Mouse (Mus musculus) liver, embryonic 16.5 days (tissue): ENCODE data around the gene Hmgb1. TPM values are rescaled to one million over a fixed set of nuclear protein-coding genes. Genes with fewer than 3 reads are reported as not detected.

Source experiments
- ATAC-seq: fragments of 200-750 bp; cut with Nextera tagmentation; 2 replicates; pipeline ENCODE4 v1.8.0; 2017; ENCODE audit warnings: low read depth, mild to moderate bottlenecking, moderate number of reproducible peaks, moderate library complexity
- H3K27ac ChIP-seq: fragments of 300-500 bp; sonication (generic); 2 replicates; pipeline ENCODE4 v1.5.1; 2014; ENCODE audit warnings: mild to moderate bottlenecking, low read length
- H3K27me3 ChIP-seq: fragments of 300-500 bp; sonication (generic); 2 replicates; pipeline ENCODE4 v1.6.1; 2014; ENCODE audit warnings: low read depth, low read length, mixed read lengths; ENCODE audit not compliant: control insufficient read depth, insufficient read depth
- H3K36me3 ChIP-seq: fragments of 300-500 bp; sonication (generic); 2 replicates; pipeline ENCODE4 v1.6.1; 2014; ENCODE audit warnings: mild to moderate bottlenecking; ENCODE audit not compliant: control insufficient read depth, insufficient read depth
- H3K4me1 ChIP-seq: fragments of 300-500 bp; sonication (generic); 2 replicates; pipeline ENCODE4 v1.6.1; 2014; ENCODE audit warnings: low read depth, low read length, mixed read lengths; ENCODE audit not compliant: control insufficient read depth
- H3K4me2 ChIP-seq: fragments of 300-500 bp; sonication (generic); 2 replicates; pipeline ENCODE4 v1.6.1; 2014; ENCODE audit warnings: low read depth, low read length, mixed read lengths
- H3K4me3 ChIP-seq: fragments of 300-500 bp; sonication (generic); 2 replicates; pipeline ENCODE4 v1.5.1; 2014; ENCODE audit warnings: low read depth, mild to moderate bottlenecking, low read length
- H3K9ac ChIP-seq: fragments of 300-500 bp; sonication (generic); 2 replicates; pipeline ENCODE4 v1.6.1; 2014; ENCODE audit warnings: low read depth, low read length
- H3K9me3 ChIP-seq: fragments of 300-500 bp; sonication (generic); replicated peaks from 2 replicates; pipeline ENCODE4 v1.6.1; 2016; ENCODE audit warnings: low read length; ENCODE audit not compliant: control insufficient read depth
- WGBS: fragments of 180-500 bp; shearing (Covaris S2); extraction: QIAGEN DNeasy Blood & Tissue Kit; methylation state at CpG from one replicate; pipeline ENCODE4 v1.1.7; 2014; ENCODE audit not compliant: insufficient replicate concordance; 5-methylcytosine and 5-hydroxymethylcytosine counted together
- polyA plus RNA-seq: library from polyadenylated mRNA; unstranded; fragments of >200 nt; fragmentation: Nextera tagmentation; extraction: Ambion mirVana; gene quantifications from 2 replicates; pipeline ENCODE4 v1.2.1, GENCODE M21; 2015

Hmgb1 gene
- polyA plus RNA-seq, 1 experiment from 2014 or later, result 379 TPM

DNA sequence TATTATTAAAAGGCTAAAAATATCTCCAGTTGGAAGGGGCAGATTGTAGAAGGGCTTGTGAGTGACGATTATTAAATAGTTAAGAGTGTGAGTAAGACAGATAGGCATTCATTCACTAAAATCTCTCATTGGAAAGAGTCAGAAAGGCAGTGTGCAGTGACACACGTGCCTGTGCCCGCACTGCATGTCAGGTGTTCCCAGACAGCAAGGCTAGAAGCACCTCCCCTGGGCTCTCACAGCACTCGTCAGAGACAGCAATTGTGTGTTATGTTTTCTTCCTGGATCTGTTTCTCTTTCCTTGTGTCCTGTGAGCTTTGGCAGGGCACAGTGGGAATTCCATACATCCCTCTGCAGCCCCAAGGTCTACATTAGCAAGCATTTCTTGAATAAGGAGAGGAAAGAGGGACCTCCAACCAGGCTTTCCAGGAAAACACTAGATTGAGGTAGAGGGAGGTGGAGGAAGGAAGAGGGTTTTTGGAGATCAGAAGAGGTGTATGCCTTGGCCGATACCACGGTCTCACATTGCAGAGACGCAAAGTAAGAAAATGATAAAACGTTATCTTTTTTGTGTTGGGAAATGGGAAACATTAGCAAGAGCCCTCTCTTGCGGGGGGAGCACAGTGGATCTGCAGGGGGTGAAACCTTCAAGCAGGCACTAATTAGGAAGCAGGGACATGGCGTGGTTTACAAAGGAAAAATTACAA, 49.4 kb downstream of the Hmgb1 start:
- 0 out of 2 replicates have a peak overlapping the region, but pooled peaks have one; percentile 21 for H3K9ac ChIP-seq
- peak overlapping the region; percentile 41 for H3K4me2 ChIP-seq
- H3K27ac ChIP-seq, result peak overlapping the region; percentile 54; the same call in 1 of the 2 replicates
- H3K27me3 ChIP-seq, result no peaks in the 10 kb centered on the region
- H3K4me3 ChIP-seq, result no peak overlapping the region
- H3K9me3 ChIP-seq, result no peaks in the 10 kb centered on the region
- H3K36me3 ChIP-seq, result no peaks in the 10 kb centered on the region
- WGBS, result 32% methylated on average over 10 of the region's 10 CpGs
- peak; percentile 44 for ATAC-seq
- peaks cover 31% of the 10 kb centered on the region for H3K4me1 ChIP-seq

GRCm38 (mm10) chr5:149128473-149128872, 55.8 kb downstream of the Hmgb1 start:
- Histone ChIP-seq H3K4me1 (no peaks in the 10 kb centered on the region), H3K4me3 (no peak overlapping the region), H3K36me3 (no peaks in the 10 kb centered on the region), H3K4me2 (no peak overlapping the region), H3K9ac (no peak overlapping the region), H3K27me3 (no peaks in the 10 kb centered on the region), H3K9me3 (no peaks in the 10 kb centered on the region), H3K27ac (no peak overlapping the region)
- no peak for ATAC-seq
- WGBS, result 66% methylated on average over 15 of the region's 15 CpGs

DNA sequence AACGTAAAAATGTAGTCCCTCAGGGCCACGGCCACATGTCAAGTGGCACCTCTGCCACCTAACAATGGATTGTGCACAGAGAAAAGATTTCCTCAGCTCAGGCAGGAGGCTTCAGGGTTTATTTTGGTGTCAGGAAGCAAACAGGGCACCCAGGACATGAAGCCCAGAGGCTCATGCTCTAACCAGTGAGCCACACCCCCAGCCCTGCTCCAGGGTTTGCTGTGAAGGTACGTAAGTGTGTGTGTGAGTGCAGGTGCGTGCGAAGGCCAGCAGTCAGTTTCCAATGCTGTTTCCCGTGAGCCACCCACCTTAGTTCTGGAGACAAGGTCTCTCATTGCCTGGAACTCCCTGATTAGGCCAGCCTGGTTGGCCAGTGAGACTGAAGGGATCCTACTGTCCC, 60.5 kb downstream of the Hmgb1 start:
- no peak overlapping the region for H3K27ac ChIP-seq
- no peak overlapping the region for H3K9ac ChIP-seq
- H3K9me3 ChIP-seq, result no peaks in the 10 kb centered on the region
- no peaks in the 10 kb centered on the region for H3K4me1 ChIP-seq
- H3K36me3 ChIP-seq, result no peaks in the 10 kb centered on the region
- ATAC-seq, result no peak
- H3K4me2 ChIP-seq, result no peak overlapping the region
- 78% methylated on average over 6 of the region's 6 CpGs for WGBS
- no peak overlapping the region for H3K4me3 ChIP-seq
- H3K27me3 ChIP-seq, result no peaks in the 10 kb centered on the region

DNA sequence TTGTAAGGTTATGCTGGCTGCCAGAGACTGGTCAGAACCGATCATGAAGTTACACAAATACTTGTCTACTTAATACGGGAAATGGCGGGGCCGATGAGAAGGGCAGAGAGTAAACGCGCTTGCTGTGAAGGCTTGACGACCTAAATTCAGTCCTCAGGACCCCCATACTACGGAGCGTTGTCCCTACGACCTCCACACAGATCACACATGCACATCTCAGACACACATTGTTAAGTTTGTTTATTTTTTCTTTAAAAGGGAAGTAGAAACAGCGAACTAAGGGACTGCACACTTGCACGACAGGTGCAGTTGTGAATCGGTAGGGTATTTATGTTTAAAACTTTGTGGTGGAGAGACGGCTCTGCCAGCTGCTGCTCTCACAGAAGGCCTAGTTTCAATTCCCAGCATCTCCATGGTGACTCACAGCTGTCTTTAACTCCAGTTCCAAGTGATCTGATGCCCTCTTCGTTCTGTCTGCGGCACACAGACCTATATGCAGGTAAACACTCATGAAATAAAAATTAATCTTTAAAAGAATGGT, 64.9 kb downstream of the Hmgb1 start:
- no peak for ATAC-seq
- 74% methylated on average over 16 of the region's 16 CpGs for WGBS

GRCm38 (mm10) chr5:149117815-149118547, 66.3 kb downstream of the Hmgb1 start:
- Histone ChIP-seq H3K36me3 (no peaks in the 10 kb centered on the region), H3K27me3 (no peaks in the 10 kb centered on the region), H3K9me3 (no peaks in the 10 kb centered on the region), H3K9ac (no peak overlapping the region), H3K4me2 (no peak overlapping the region), H3K4me3 (no peak overlapping the region), H3K4me1 (no peaks in the 10 kb centered on the region), H3K27ac (no peak overlapping the region)
- 46% methylated on average over 7 of the region's 7 CpGs for WGBS
- ATAC-seq, result 0 out of 2 replicates have a peak, but pooled peaks have one; percentile 11

More for the DNA sequence above, 64.9 kb downstream of the Hmgb1 start:
- H3K4me3 ChIP-seq, result no peak overlapping the region
- H3K9ac ChIP-seq, result no peak overlapping the region
- H3K4me1 ChIP-seq, result no peaks in the 10 kb centered on the region
- H3K27me3 ChIP-seq, result no peaks in the 10 kb centered on the region
- H3K4me2 ChIP-seq, result no peak overlapping the region
- no peak overlapping the region for H3K27ac ChIP-seq
- H3K36me3 ChIP-seq, result no peaks in the 10 kb centered on the region
- H3K9me3 ChIP-seq, result no peaks in the 10 kb centered on the region

GRCm38 (mm10) chr5:149114587-149114986, 69.7 kb downstream of the Hmgb1 start:
- H3K27ac ChIP-seq, result no peak overlapping the region
- H3K27me3 ChIP-seq, result no peaks in the 10 kb centered on the region
- H3K9ac ChIP-seq, result no peak overlapping the region
- no peak overlapping the region for H3K4me3 ChIP-seq
- no peaks in the 10 kb centered on the region for H3K36me3 ChIP-seq
- H3K4me1 ChIP-seq, result peaks cover 5% of the 10 kb centered on the region
- H3K9me3 ChIP-seq, result no peaks in the 10 kb centered on the region
- H3K4me2 ChIP-seq, result no peak overlapping the region
- ATAC-seq, result no peak
- WGBS, result 79% methylated on average over 9 of the region's 9 CpGs

DNA sequence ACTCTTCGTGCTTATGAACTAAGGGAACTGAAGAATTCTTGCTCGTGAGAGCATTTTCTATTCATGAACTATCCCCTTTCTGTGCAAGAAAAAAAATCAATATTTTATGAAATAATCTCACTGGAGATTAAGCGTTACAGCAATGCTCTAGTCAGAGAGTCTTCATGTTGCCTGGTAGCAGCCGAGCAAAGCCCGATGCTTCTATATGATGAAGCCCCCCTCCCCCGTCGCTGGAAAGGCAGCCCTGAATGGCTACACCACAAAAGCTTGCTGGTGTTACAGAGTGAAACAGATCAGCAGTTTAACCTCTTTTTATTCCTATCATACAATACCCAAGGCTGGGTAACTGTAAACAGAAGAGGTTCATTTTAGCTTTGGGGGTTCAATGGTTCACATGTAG, 70.3 kb downstream of the Hmgb1 start:
- Histone ChIP-seq H3K36me3 (no peaks in the 10 kb centered on the region), H3K4me2 (no peak overlapping the region), H3K27me3 (no peaks in the 10 kb centered on the region), H3K9ac (no peak overlapping the region), H3K27ac (no peak overlapping the region), H3K9me3 (no peaks in the 10 kb centered on the region), H3K4me1 (peaks cover 6% of the 10 kb centered on the region), H3K4me3 (no peak overlapping the region)
- WGBS, result 72% methylated on average over 7 of the region's 7 CpGs
- no peak for ATAC-seq

DNA sequence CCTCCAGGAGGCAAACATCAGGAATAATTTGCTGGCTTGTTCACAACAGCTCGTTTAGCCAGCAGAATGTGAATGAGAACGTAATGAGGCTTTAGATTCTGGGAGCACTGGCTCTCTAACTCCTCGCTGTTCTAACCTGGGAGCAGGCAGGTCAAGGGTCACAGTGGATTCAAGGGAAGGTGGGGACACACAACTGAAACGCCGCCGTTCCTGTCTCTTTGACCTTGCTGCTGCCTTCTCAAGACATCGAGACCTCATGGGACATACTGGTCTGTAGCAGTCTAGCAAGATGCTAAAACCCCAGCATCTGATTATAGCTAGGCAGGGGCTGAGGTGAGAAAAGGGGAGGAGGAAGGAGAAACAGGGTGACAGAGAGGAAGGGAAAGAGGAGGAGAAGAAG, 70.8 kb downstream of the Hmgb1 start:
- H3K36me3 ChIP-seq, result no peaks in the 10 kb centered on the region
- no peaks in the 10 kb centered on the region for H3K9me3 ChIP-seq
- 64% methylated on average over 7 of the region's 7 CpGs for WGBS
- H3K4me1 ChIP-seq, result peaks cover 10% of the 10 kb centered on the region
- no peak overlapping the region for H3K27ac ChIP-seq
- H3K4me2 ChIP-seq, result no peak overlapping the region
- ATAC-seq, result no peak
- no peak overlapping the region for H3K9ac ChIP-seq
- no peaks in the 10 kb centered on the region for H3K27me3 ChIP-seq
- no peak overlapping the region for H3K4me3 ChIP-seq

GRCm38 (mm10) chr5:149112559-149112958, 71.7 kb downstream of the Hmgb1 start:
- no peaks in the 10 kb centered on the region for H3K9me3 ChIP-seq
- H3K36me3 ChIP-seq, result no peaks in the 10 kb centered on the region
- no peak for ATAC-seq
- H3K27me3 ChIP-seq, result no peaks in the 10 kb centered on the region
- WGBS, result 76% methylated on average over 5 of the region's 5 CpGs
- no peak overlapping the region for H3K4me2 ChIP-seq
- no peak overlapping the region for H3K4me3 ChIP-seq
- H3K9ac ChIP-seq, result no peak overlapping the region
- H3K4me1 ChIP-seq, result peaks cover 17% of the 10 kb centered on the region
- no peak overlapping the region for H3K27ac ChIP-seq
